Mouse (Mus musculus) urinary bladder, adult 18-20 months (tissue): ENCODE measurements around the gene Igfbp5.

ENCODE experiments used
- DNase-seq, 2 experiments: peaks; one replicate each; pipeline ENCODE4 v3.0.0; 2022; ENCODE audit warnings: low spot score in 2 of 2, mixed read lengths in 2 of 2

The Igfbp5 gene

DNA sequence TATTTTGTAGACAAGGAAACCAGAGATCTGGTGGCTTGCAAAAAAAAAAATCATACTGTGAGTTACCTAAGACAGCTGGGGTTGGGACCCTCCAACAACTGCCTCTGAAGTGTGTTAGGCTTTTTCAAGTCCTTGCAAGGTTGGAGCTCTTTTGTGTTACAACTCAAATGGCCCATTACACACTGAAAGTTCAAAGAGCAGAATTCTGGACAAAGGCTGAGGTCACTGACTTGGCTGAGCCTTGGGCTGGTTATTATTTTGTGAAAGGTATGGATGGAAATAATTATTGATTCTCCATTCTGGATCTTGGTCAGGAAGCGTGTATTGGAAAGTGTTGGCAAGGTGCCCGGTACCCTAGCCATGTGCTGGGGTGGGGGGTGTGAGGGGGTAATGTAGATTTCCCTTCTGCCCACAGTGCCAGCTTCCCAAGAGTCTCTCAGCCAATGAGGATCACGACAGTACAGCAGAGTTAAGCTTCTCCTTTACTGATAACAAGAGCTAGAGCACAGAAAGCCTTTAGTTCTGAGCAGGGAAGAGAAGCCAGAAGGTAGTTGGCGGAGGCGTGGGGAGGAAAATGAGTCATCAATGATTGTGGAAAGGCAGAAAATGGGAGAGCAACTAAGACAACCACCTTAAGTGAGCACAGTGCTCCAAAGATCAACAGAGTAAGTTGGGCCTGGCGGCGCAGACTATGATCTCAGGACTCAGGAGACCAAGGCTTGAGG is 64.6 kb downstream of the Igfbp5 start:
- DNase-seq = no peak

DNA sequence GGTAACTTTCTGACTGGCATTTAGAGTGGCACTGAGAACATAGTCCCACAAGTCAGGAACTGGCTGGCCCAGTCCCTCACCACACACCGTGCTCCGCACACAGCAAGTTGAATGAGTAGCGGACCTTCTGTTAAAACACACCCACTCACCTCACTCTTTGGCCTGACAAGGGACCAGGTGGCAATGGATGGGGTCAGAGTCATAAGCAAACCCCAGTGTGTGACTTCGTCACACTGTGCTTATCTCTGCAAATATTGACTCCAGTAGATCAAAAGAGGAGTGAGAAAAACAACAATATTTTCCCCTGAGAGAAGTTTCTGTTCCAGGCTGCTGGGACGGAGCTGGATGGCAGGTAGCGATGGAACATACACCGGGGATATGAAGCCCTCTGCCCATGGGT is 65.4 kb downstream of the Igfbp5 start:
- DNase-seq = no peak
